In genomic region chr13:51778983-51779962, GRCm38 (mm10) we compare ENCODE assay signal across 15 mouse cellular contexts. TPM values are rescaled to one million over a fixed set of nuclear protein-coding genes. Genes with fewer than 3 reads are reported as not detected.
DNase-seq lines count a peak whose midpoint lies in the region; ATAC-seq and TF ChIP-seq lines count a peak whose summit lies in the region.
"Had no signal": no experiment of that assay in that cellular context is flagged by ENCODE, and none has a peak within 500 bp of the region (broad histone marks: within the 10 kb centered on the region; RNA-seq: fewer than 3 reads in every experiment).

No protein-coding gene starts in this region.

- intact Hi-C loops in left cerebral cortex, adult 2 months (cut with DNase I) = no loop called here
- intact Hi-C loops in left cerebral cortex, postnatal 14 days (cut with DNase I) = no loop called here

- H3K27me3 ChIP-seq in forebrain, embryonic 14.5 days (replicated peaks; ENCODE audit: control insufficient read depth, insufficient read depth, low read length) = no peaks in the 10 kb centered on the region
- H3K27me3 ChIP-seq in forebrain, embryonic 12.5 days = no peaks in the 10 kb centered on the region
- H3K27me3 ChIP-seq in heart, embryonic 13.5 days (replicated peaks) = no peaks in the 10 kb centered on the region
- no peaks in the 10 kb centered on the region for H3K27me3 ChIP-seq in heart, embryonic 15.5 days
- H3K27me3 ChIP-seq: CH12.LX; midbrain, embryonic 13.5 days had no signal

- no peak for DNase-seq in forebrain, embryonic 14.5 days (ENCODE audit: low spot score)
- DNase-seq in heart, postnatal 4 days = no peak
- peak in 1 of 2 experiments; percentile 39 for DNase-seq in left cerebral cortex, adult 2 months (ENCODE audit: extremely low spot score in 1 of 2, low spot score in 2 of 2)
- no peak for DNase-seq in left cerebral cortex, postnatal 14 days (ENCODE audit: low spot score in 2 of 2)
- no peak for DNase-seq in urinary bladder, adult 2 months (ENCODE audit: low spot score)
- DNase-seq: adrenal gland, postnatal 25 days; cerebellum, adult 9-11 months; lung, adult 18-20 months; lung, postnatal 4 days; spleen, adult 18-20 months had no signal

- no peak for ATAC-seq in forebrain, embryonic 14.5 days
- no peak for ATAC-seq in forebrain, embryonic 12.5 days (ENCODE audit: low FRiP score)
- ATAC-seq in heart, embryonic 13.5 days (ENCODE audit: extremely low read depth, insufficient number of reproducible peaks, low FRiP score, low TSS enrichment) = no peak
- ATAC-seq in heart, embryonic 15.5 days (replicated peaks; ENCODE audit: insufficient number of reproducible peaks, insufficient read depth, low FRiP score, low read depth) = peak; percentile 21; the same call in 1 of the 2 replicates
- ATAC-seq: midbrain, embryonic 13.5 days had no signal

- H3K4me2 ChIP-seq in forebrain, embryonic 14.5 days (ENCODE audit: low read length) = no peak overlapping the region
- no peak overlapping the region for H3K4me2 ChIP-seq in forebrain, embryonic 12.5 days
- no peak overlapping the region for H3K4me2 ChIP-seq in heart, embryonic 13.5 days
- no peak overlapping the region for H3K4me2 ChIP-seq in heart, embryonic 15.5 days
- H3K4me2 ChIP-seq: midbrain, embryonic 13.5 days had no signal

- no peak for TF ChIP-seq CTCF in left cerebral cortex, adult 2 months (IDR thresholded peaks at IDR 0.05)

- H3K27ac ChIP-seq in forebrain, embryonic 14.5 days (ENCODE audit: low read depth, low read length) = peak overlapping the region; percentile 80
- H3K27ac ChIP-seq in forebrain, embryonic 12.5 days = no peak overlapping the region
- H3K27ac ChIP-seq in heart, embryonic 13.5 days (replicated peaks) = peak overlapping the region; percentile 75
- peak overlapping the region; percentile 89 for H3K27ac ChIP-seq in left cerebral cortex, adult 2 months
- H3K27ac ChIP-seq in heart, embryonic 15.5 days = peak overlapping the region; percentile 58
- H3K27ac ChIP-seq: midbrain, embryonic 13.5 days had no signal

- peaks cover 20% of the 10 kb centered on the region for H3K4me1 ChIP-seq in forebrain, embryonic 14.5 days (ENCODE audit: control insufficient read depth, insufficient read depth, low read length)
- peaks cover 18% of the 10 kb centered on the region for H3K4me1 ChIP-seq in forebrain, embryonic 12.5 days
- peaks cover 45% of the 10 kb centered on the region for H3K4me1 ChIP-seq in heart, embryonic 13.5 days
- peaks cover 39% of the 10 kb centered on the region for H3K4me1 ChIP-seq in heart, embryonic 15.5 days (replicated peaks)

- H3K9ac ChIP-seq in forebrain, embryonic 14.5 days (ENCODE audit: low read length) = no peak overlapping the region
- H3K9ac ChIP-seq in forebrain, embryonic 12.5 days = no peak overlapping the region
- no peak overlapping the region for H3K9ac ChIP-seq in heart, embryonic 13.5 days
- no peak overlapping the region for H3K9ac ChIP-seq in heart, embryonic 15.5 days
- H3K9ac ChIP-seq: midbrain, embryonic 13.5 days had no signal

- no peak overlapping the region for H3K4me3 ChIP-seq in forebrain, embryonic 14.5 days (ENCODE audit: low read depth, low read length)
- H3K4me3 ChIP-seq in forebrain, embryonic 12.5 days (replicated peaks) = no peak overlapping the region
- H3K4me3 ChIP-seq in heart, embryonic 13.5 days = no peak overlapping the region
- H3K4me3 ChIP-seq in left cerebral cortex, adult 2 months = no peak overlapping the region
- no peak overlapping the region for H3K4me3 ChIP-seq in heart, embryonic 15.5 days
- H3K4me3 ChIP-seq: midbrain, embryonic 13.5 days had no signal

- H3K36me3 ChIP-seq in forebrain, embryonic 14.5 days (ENCODE audit: control insufficient read depth, insufficient read depth, low read length) = no peaks in the 10 kb centered on the region
- H3K36me3 ChIP-seq in forebrain, embryonic 12.5 days (replicated peaks) = no peaks in the 10 kb centered on the region
- no peaks in the 10 kb centered on the region for H3K36me3 ChIP-seq in heart, embryonic 13.5 days
- H3K36me3 ChIP-seq in heart, embryonic 15.5 days = no peaks in the 10 kb centered on the region
- H3K36me3 ChIP-seq: midbrain, embryonic 13.5 days had no signal

- no peaks in the 10 kb centered on the region for H3K9me3 ChIP-seq in forebrain, embryonic 14.5 days (replicated peaks; ENCODE audit: control insufficient read depth, low read length)
- H3K9me3 ChIP-seq in forebrain, embryonic 12.5 days = no peaks in the 10 kb centered on the region
- H3K9me3 ChIP-seq in heart, embryonic 13.5 days = no peaks in the 10 kb centered on the region
- H3K9me3 ChIP-seq in heart, embryonic 15.5 days (replicated peaks) = no peaks in the 10 kb centered on the region
- H3K9me3 ChIP-seq: midbrain, embryonic 13.5 days had no signal

- 81% methylated on average over 25 of the region's 25 CpGs for WGBS in forebrain, embryonic 14.5 days
- 81% methylated on average over 25 of the region's 25 CpGs for WGBS in forebrain, embryonic 12.5 days
- WGBS in heart, embryonic 13.5 days = 62% methylated on average over 25 of the region's 25 CpGs
- 69% methylated on average over 25 of the region's 25 CpGs for WGBS in heart, embryonic 15.5 days

RNA-seq across cellular contexts. Expression of gene Sema4d, which starts 14.3 kb away (rescaled TPM):
- 12.7 and 22.1 TPM in 2 replicates for polyA plus RNA-seq in forebrain, embryonic 14.5 days (2014; fragmentation: Nextera tagmentation; extraction: Ambion mirVana)
- polyA plus RNA-seq in forebrain, embryonic 12.5 days (2016; fragmentation: Nextera tagmentation; extraction: Ambion mirVana) = 8.2 and 11.4 TPM in 2 replicates
- 13.0 and 13.9 TPM in 2 replicates for polyA plus RNA-seq in heart, embryonic 13.5 days (2015; fragmentation: Nextera tagmentation; extraction: Ambion mirVana)
- 10 to 100 TPM; 54.7 to 61.4 TPM for total RNA-seq in heart, postnatal 4 days (2021)
- 10 to 100 TPM; 69.0 to 83.6 TPM for total RNA-seq in left cerebral cortex, adult 2 months (2021)
- total RNA-seq in left cerebral cortex, postnatal 14 days (2021) = 100 to 1,000 TPM in 1 of 2 experiments, 10 to 100 TPM in 1; 93.1 to 112 TPM
- 14.7 and 19.8 TPM in 2 replicates for polyA plus RNA-seq in heart, embryonic 15.5 days (2015; fragmentation: Nextera tagmentation; extraction: Ambion mirVana)
- 6.1 and 8.1 TPM in 2 replicates for polyA plus RNA-seq in urinary bladder, adult 2 months (2012; rRNA removed)
